Mouse (Mus musculus) R1 (cell line): ENCODE measurements around the gene Mgst3.

ENCODE experiments used
- DNase-seq: peaks from one replicate; pipeline ENCODE4 v3.0.0-alpha.2; 2018; ENCODE audit warnings: low read depth, low spot score

Gene Mgst3

GRCm38 (mm10) chr1:167393683-167394492 lies at the start of gene Mgst3:
Gene Mgst3, minus strand, starts transcription at chr1:167393841.
- DNase-seq = peak; percentile 97

DNA sequence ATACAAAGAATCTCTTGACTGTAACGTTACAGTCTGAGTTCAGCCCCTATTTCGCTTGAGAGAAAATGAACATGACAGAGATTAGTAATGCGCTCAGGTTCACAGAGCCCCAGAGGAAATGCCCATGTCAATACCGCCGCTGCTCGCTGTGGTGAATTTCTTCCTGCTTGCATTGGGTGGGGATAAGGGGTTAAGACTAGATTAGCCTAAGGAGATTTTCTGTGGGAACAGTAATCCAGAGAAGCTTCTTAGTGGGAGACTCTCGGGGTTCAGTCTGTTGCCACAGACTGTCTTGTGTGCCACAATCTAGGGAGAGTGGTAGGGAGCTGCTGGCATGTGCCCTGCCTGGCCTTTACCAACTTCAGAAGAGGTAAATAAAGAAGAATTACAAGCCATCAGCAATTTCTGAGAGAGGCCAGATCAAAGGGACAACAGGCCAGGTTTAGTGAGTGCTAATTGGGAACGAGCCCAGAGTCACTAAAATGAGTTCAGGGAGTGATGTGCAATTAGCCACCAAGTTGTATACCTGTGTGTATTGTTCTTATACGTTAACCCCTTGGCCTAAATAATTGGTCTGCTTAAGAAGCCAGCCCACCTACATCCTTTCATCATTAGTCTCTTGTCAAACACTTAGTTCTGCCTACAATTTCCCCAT lies 44.7 kb upstream of the Mgst3 start:
- no peak for DNase-seq

DNA sequence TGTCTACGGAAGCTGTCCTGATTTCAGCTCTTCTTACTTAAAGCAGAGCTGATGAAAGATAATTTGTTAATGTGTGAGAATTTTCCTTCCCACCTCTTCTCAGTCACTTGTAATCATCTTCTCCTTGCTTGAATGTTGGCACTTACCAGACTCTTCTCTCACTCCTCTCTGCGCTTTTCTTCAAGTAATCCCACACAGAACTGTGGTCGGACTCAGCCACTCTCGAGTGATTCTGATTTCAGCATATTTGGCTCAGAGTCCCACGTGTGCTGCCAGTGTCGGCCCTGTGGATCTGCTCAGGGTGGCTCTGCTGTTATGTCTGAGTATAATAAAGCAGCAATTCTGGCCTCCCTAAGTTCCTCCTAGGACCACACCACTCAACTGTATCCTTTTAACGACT lies 43.5 kb upstream of the Mgst3 start:
- DNase-seq = no peak

GRCm38 (mm10) chr1:167436186-167436975 lies 42.7 kb upstream of the Mgst3 start:
- no peak for DNase-seq

DNA sequence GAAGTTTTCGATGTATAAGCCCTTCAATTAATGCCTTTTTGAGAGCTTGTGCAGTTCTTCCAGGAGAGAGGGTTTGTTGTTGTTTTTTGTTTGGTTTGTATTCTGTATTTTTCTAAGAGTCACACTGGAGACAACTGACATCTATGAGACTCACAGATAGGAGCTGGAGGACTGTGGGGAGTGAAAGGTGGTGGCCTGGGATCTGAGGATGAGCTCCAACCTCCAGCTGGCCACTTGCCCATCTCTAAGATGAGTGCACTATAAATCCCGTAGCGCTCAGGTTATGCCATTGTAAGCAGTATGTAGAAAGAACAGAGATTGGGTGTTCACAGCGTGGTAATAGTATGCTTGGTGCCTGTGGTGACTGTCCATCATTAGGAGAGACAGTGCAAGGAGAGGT lies 41.3 kb upstream of the Mgst3 start:
- no peak for DNase-seq

DNA sequence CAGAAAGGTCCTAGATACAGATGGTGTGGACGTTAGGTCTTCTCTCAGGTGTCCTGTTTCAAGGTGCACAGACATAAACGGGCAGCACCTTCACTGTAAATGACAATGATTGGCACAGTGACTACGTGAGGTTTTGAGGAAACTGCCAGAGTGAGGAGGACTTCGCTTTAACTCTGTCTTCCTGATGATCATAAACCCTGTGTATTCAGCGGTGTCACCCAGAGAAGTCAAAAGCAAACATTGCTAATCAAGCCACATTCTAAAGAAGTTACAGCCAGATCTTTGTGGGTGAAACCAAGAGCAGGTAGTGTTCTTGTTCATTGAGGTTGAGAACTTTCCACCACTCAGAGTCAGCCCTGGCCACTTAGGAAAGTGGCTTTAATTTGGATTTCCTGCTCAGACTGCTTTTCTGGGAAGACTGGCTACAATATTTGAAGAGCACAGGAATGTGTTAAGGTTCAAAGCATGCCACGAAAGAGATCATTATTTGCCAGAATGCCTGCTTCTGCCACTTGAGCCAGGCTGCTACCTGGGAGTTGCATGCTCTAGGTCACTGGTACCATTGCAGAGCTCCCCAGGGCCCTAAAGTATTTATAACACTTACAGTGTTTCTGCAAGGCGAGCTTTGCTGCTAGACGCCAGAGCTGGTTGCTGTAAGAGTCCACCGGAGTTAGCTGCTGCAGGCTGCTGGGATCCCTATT lies 37.5 kb upstream of the Mgst3 start:
- no peak for DNase-seq

DNA sequence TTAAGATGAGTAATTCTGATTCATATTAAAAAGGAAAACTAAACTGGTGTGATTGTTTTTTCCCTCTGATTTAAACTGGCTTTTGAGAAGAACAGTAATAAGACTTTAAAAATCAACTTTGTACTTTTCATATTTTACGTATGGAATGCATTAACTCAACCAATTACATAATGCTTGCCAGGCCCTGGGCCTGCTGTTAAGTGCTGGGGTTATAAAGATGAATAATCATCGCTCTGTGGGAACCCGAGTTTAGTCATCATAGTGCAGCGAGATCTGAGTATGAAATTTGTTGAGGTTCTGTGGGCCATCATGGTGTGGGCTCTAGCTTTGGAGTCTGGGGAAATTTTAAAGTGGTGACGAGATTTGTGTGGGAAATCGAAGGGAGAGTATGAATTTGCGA lies 33.0 kb upstream of the Mgst3 start:
- DNase-seq = no peak

DNA sequence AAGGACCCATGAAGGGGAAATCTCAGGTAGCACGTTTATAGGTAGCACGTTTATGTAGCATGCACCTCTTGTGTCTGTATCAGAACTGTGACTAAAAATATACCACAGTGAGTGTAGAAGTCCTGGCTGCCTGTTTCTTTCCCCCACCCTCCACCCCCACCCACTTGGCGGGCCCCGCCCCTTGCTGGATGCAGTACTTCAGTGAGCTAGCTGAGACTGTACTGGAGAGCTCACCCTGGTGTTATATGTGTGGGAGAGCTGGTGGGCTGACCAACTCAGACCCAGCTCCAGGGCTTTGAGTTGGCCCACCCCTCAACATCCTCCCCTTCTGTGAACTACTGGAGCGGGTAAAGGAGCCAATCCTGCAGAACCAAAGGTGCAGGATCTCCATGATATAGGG lies 31.9 kb upstream of the Mgst3 start:
- no peak for DNase-seq

DNA sequence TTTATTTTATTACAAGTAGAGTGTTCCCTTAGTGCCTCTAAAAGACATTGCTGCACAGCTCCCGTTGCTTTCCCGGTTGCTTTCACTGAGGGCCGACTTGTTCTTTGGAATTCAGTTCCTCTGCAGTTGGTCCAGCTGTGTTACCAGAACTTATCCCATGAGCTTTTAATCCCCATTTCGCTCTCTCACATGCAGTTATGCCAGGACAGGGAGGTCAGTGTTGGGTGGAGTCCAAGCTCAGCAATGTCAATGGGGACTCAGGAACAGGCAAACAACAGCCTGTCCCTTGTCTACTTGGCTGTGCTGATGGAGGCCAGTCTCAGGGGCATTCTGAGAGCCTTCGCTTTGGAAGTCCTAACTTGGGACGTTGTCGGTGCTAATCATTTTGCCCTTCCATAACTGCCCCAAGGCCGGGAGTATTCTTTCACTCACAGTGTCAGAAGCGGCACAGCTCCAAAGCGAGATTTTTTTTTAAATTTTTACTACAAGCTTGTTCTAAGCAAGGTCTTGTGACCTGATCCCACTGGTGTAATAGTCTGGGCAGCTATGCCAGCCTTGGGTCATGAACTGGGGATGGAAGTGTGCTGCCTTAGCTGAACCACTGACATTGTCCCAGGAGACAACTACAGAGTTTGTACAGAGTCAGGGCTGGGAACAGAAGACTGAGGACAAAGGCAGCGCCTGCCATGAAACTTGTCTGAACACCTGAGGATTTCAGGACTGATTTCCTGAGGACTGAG lies 29.0 kb upstream of the Mgst3 start:
- DNase-seq = no peak

GRCm38 (mm10) chr1:167414846-167415245 lies 21.2 kb upstream of the Mgst3 start:
- peak; percentile 78 for DNase-seq

GRCm38 (mm10) chr1:167411991-167412715 lies 18.5 kb upstream of the Mgst3 start:
- DNase-seq = no peak

DNA sequence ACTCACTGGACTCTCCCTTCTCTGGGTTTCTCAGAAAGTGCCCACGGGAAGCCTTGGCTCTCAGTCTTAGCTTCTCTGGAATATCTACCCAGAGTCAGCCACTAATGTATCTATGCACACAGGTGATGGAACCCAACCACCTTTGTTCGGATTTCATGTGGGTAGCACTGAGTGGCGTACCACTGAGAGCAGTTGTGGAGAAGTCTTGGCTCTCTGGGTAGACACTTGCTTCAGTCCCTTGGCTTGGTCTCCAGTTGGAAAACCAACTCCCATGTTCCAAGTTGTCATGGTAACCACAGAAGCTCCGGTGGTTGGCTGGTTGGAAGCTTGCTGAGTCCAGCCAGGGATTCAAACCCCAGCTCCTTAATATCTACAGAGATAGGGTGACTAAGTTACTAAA lies 16.0 kb upstream of the Mgst3 start:
- no peak for DNase-seq

- DNase-seq = no peak
These were observed 11.6 kb upstream of the Mgst3 start for GRCm38 (mm10) chr1:167405237-167405636.

DNA sequence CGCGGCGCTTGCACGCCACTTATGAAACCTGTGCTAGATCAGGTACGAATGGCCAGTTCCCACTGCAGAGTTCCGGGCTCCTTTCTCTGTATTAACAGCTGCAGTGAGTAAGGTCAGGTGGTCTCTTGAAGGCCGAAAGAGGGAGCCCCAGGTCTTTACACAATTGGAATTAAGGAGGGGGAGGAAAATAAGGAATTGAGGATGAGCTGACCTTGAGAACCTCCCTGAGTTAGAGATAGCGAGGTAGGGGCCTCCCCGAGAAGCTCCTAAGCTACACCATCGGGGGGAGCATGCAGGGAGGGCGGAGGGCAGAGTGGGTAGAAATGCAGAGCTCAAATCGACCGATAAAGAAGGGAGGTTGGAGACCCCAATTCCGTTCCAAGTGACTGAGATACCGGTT lies 360 bp downstream of the Mgst3 start:
- DNase-seq = peak; percentile 58

DNA sequence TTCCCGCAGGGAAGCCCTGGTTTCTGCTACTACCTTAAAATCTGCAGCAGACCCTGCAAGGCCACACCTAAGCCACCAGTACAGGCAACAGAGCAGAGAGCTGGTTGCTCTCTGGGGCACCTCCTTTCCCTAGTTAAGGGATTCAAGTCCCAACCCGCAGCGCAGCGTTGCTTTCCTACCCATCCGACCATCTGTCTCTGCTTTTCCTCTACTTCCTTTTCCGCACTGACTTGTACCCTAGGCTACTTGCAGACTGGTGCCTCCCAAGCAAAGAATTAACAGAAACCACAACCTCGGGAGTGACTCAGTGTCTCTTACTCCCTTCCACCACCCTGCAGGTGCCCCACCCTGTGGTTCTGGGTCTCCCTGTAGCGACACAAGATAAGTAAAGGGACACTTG lies 954 bp downstream of the Mgst3 start:
- no peak for DNase-seq

GRCm38 (mm10) chr1:167392031-167392640 lies 1.5 kb downstream of the Mgst3 start:
- DNase-seq = no peak

- DNase-seq = no peak
These were observed 2.4 kb downstream of the Mgst3 start for GRCm38 (mm10) chr1:167391241-167391640.

GRCm38 (mm10) chr1:167390381-167390780 lies 3.3 kb downstream of the Mgst3 start:
- no peak for DNase-seq

DNA sequence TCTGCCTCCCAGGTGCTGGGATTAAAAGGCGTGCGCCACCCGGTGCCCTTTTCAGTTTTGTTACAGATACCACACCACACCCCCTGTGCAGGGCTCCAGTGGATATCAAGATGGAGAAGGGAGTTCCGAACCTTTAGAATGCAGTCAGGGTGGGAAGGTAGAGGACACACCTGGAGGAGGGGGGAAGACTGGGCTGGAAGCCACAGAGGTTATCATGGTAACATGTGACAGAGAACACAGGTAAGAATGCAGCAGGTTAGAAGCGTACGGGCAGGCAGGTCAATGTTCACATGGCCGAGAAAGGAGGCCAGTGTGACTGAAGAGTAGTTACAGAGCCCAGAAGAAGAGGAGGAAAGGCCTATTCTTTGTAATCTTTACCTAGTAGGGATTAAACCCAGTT lies 4.1 kb downstream of the Mgst3 start:
- DNase-seq = no peak

GRCm38 (mm10) chr1:167388571-167388970 lies 5.1 kb downstream of the Mgst3 start:
- DNase-seq = no peak
